Mouse (Mus musculus): Measurements from ENCODE around the gene Ubqln1. TPM values are rescaled to one million over a fixed set of nuclear protein-coding genes. Genes with fewer than 3 reads are reported as not detected.

The Ubqln1 gene
- 78.5 and 92.2 TPM in 2 replicates for polyA plus RNA-seq (2012; rRNA removed)
- polyA plus RNA-seq (2014; fragmentation: Nextera tagmentation; extraction: Ambion mirVana), result 86.5 and 92.3 TPM in 2 replicates

GRCm38 (mm10) chr13:58215592-58216341 lies at the start of gene Ubqln1:
TSS of gene Ubqln1 (minus strand) at chr13:58215653.
- WGBS, result 4% methylated on average over 42 of the region's 62 CpGs
- Histone ChIP-seq H3K4me3 (replicated peaks; ENCODE audit: low read length) (peak within 1 kb of the TSS; percentile 100), H3K36me3 (ENCODE audit: control insufficient read depth, insufficient read depth, low read length) (no peaks in the 10 kb centered on the region), H3K4me1 (ENCODE audit: control insufficient read depth, insufficient read depth, low read length) (peaks cover 23% of the 10 kb centered on the region), H3K27ac (replicated peaks; ENCODE audit: low read depth, low read length) (peak within 1 kb of the TSS; percentile 76), H3K4me2 (replicated peaks; ENCODE audit: low read depth, low read length, severe bottlenecking) (peak within 1 kb of the TSS; percentile 71), H3K9me3 (ENCODE audit: control insufficient read depth, low read length) (no peaks in the 10 kb centered on the region), H3K9ac (ENCODE audit: low read depth, low read length, severe bottlenecking) (peak within 1 kb of the TSS; percentile 90), H3K27me3 (ENCODE audit: control insufficient read depth, insufficient read depth, low read length) (no peaks in the 10 kb centered on the region)
- peak; percentile 79; the same call in 1 of the 2 replicates for TF ChIP-seq POLR2A (IDR thresholded peaks at IDR 0.05; ENCODE audit: borderline replicate concordance, extremely low read depth, insufficient read depth, insufficient read length)
- ATAC-seq (ENCODE audit: low FRiP score, low read depth) (peak; percentile 91), DNase-seq (ENCODE audit: low spot score) (peak; percentile 78)

GRCm38 (mm10) chr13:58263546-58263945 lies 48.1 kb upstream of the Ubqln1 start:
- Histone ChIP-seq H3K4me3 (replicated peaks; ENCODE audit: low read length) (no peak overlapping the region), H3K9ac (ENCODE audit: low read depth, low read length, severe bottlenecking) (no peak overlapping the region), H3K4me2 (replicated peaks; ENCODE audit: low read depth, low read length, severe bottlenecking) (no peak overlapping the region), H3K4me1 (ENCODE audit: control insufficient read depth, insufficient read depth, low read length) (no peaks in the 10 kb centered on the region), H3K27me3 (ENCODE audit: control insufficient read depth, insufficient read depth, low read length) (no peaks in the 10 kb centered on the region), H3K27ac (replicated peaks; ENCODE audit: low read depth, low read length) (no peak overlapping the region), H3K36me3 (ENCODE audit: control insufficient read depth, insufficient read depth, low read length) (peaks cover 19% of the 10 kb centered on the region), H3K9me3 (ENCODE audit: control insufficient read depth, low read length) (no peaks in the 10 kb centered on the region)
- 79% methylated on average over 8 of the region's 8 CpGs for WGBS
- DNase-seq (ENCODE audit: low spot score) (no peak), ATAC-seq (ENCODE audit: low FRiP score, low read depth) (no peak)
- TF ChIP-seq POLR2A (IDR thresholded peaks at IDR 0.05; ENCODE audit: borderline replicate concordance, extremely low read depth, insufficient read depth, insufficient read length), result no peak

- Histone ChIP-seq H3K4me1 (ENCODE audit: control insufficient read depth, insufficient read depth, low read length) (no peaks in the 10 kb centered on the region), H3K9ac (ENCODE audit: low read depth, low read length, severe bottlenecking) (no peak overlapping the region), H3K36me3 (ENCODE audit: control insufficient read depth, insufficient read depth, low read length) (peaks cover 27% of the 10 kb centered on the region), H3K4me3 (replicated peaks; ENCODE audit: low read length) (no peak overlapping the region), H3K27ac (replicated peaks; ENCODE audit: low read depth, low read length) (no peak overlapping the region), H3K4me2 (replicated peaks; ENCODE audit: low read depth, low read length, severe bottlenecking) (no peak overlapping the region), H3K27me3 (ENCODE audit: control insufficient read depth, insufficient read depth, low read length) (no peaks in the 10 kb centered on the region), H3K9me3 (ENCODE audit: control insufficient read depth, low read length) (no peaks in the 10 kb centered on the region)
- DNase-seq (ENCODE audit: low spot score), result no peak
- TF ChIP-seq POLR2A (IDR thresholded peaks at IDR 0.05; ENCODE audit: borderline replicate concordance, extremely low read depth, insufficient read depth, insufficient read length), result no peak
- no peak for ATAC-seq (ENCODE audit: low FRiP score, low read depth)
- 90% methylated on average over 4 of the region's 4 CpGs for WGBS
These were observed 46.2 kb upstream of the Ubqln1 start for GRCm38 (mm10) chr13:58261674-58262073.

GRCm38 (mm10) chr13:58253268-58253667 lies 37.8 kb upstream of the Ubqln1 start:
- H3K9ac ChIP-seq (ENCODE audit: low read depth, low read length, severe bottlenecking), result no peak overlapping the region
- no peaks in the 10 kb centered on the region for H3K27me3 ChIP-seq (ENCODE audit: control insufficient read depth, insufficient read depth, low read length)
- DNase-seq (ENCODE audit: low spot score) (no peak), ATAC-seq (ENCODE audit: low FRiP score, low read depth) (no peak)
- H3K27ac ChIP-seq (replicated peaks; ENCODE audit: low read depth, low read length), result no peak overlapping the region
- no peak overlapping the region for H3K4me2 ChIP-seq (replicated peaks; ENCODE audit: low read depth, low read length, severe bottlenecking)
- H3K4me1 ChIP-seq (ENCODE audit: control insufficient read depth, insufficient read depth, low read length), result no peaks in the 10 kb centered on the region
- H3K36me3 ChIP-seq (ENCODE audit: control insufficient read depth, insufficient read depth, low read length), result peaks cover 31% of the 10 kb centered on the region
- WGBS, result 83% methylated on average over 1 of the region's 1 CpGs
- no peak for TF ChIP-seq POLR2A (IDR thresholded peaks at IDR 0.05; ENCODE audit: borderline replicate concordance, extremely low read depth, insufficient read depth, insufficient read length)
- H3K4me3 ChIP-seq (replicated peaks; ENCODE audit: low read length), result no peak overlapping the region
- no peaks in the 10 kb centered on the region for H3K9me3 ChIP-seq (ENCODE audit: control insufficient read depth, low read length)

- H3K9ac ChIP-seq (ENCODE audit: low read depth, low read length, severe bottlenecking), result no peak overlapping the region
- H3K9me3 ChIP-seq (ENCODE audit: control insufficient read depth, low read length), result no peaks in the 10 kb centered on the region
- H3K36me3 ChIP-seq (ENCODE audit: control insufficient read depth, insufficient read depth, low read length), result peaks cover 13% of the 10 kb centered on the region
- WGBS, result 83% methylated on average over 5 of the region's 5 CpGs
- no peaks in the 10 kb centered on the region for H3K27me3 ChIP-seq (ENCODE audit: control insufficient read depth, insufficient read depth, low read length)
- H3K4me2 ChIP-seq (replicated peaks; ENCODE audit: low read depth, low read length, severe bottlenecking), result no peak overlapping the region
- ATAC-seq (ENCODE audit: low FRiP score, low read depth) (no peak), DNase-seq (ENCODE audit: low spot score) (no peak)
- H3K27ac ChIP-seq (replicated peaks; ENCODE audit: low read depth, low read length), result no peak overlapping the region
- H3K4me1 ChIP-seq (ENCODE audit: control insufficient read depth, insufficient read depth, low read length), result no peaks in the 10 kb centered on the region
- no peak for TF ChIP-seq POLR2A (IDR thresholded peaks at IDR 0.05; ENCODE audit: borderline replicate concordance, extremely low read depth, insufficient read depth, insufficient read length)
- no peak overlapping the region for H3K4me3 ChIP-seq (replicated peaks; ENCODE audit: low read length)
These were observed 33.5 kb upstream of the Ubqln1 start for GRCm38 (mm10) chr13:58248957-58249356.

Data from limb, embryonic 14.5 days (tissue).